Mouse (Mus musculus) urinary bladder, adult 18-20 months (tissue): Measurements from ENCODE around the gene Pde4dip.

Experiments
- DNase-seq, 2 experiments: peaks; one replicate each; pipeline ENCODE4 v3.0.0; 2022; ENCODE audit warnings: low spot score in 2 of 2, mixed read lengths in 2 of 2

The Pde4dip gene

DNA sequence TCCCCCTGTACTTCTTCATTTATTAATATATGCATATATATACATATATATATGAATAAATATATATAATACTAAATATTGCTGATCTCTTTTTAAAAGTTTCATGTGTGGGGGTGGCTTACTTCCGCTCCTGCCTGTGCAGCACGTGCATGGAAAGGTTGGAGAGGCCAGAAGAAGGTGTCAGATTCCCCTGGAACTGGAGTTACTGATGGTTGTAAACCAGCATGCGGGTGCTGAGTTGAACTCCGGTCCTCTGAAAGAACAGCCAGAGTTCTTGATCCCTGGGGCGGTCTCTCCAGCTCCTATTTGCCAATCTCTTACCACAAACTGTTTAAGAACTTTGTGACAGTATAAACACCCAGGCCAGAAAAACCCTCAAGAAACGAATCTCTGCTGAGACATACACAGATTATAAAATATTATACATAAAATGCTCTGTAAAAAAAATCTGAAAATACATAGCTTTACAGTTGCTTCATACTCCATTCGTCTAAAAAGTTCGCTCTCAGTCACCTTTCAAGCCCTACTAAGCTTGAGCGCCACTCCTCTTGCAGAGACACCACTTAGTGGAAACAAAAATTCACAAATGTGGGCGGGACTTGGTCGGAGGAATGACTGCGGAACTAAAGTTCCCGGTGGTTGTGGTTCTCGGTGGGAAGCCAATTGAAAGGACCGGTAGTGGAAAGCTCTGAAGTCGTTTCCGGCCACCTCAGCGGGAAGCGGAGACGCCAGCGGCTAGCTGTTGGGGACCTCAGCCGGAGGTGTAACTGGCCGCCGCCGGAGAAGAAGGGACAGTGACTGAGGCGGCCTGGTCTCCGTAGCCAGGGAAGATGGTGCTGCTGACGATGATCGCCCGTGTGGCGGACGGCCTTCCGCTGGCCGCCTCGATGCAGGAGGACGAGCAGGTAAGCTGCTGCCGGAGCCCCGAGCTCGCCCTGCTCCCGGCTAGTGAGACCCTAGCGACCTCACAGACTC, 12.3 kb upstream of the Pde4dip start, which contains the start of gene Sec22b:
TSS of gene Sec22b (plus strand) at position 675 of the 975 bp plus-strand sequence.
- DNase-seq: peak; percentile 83 to 84

DNA sequence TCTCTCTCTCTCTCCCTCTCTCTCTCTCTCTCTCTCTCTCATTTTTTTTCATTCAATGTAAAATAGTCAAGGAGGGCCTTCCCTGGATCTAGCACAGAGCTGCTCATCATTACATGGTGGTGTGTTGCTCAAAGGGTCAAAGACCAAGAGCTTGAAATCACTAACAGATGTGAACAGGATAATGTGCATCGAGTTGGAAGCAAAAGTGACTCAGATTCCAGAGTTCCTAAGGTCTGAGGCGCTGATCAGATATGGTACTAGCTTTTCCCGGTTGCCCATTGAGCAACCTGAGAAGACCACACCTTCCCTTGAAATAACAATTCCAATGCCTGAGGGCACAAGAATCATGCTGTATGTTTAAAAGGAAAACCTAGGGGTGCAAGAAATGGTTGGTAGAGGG, 9.9 kb upstream of the Pde4dip start:
- DNase-seq: no peak

DNA sequence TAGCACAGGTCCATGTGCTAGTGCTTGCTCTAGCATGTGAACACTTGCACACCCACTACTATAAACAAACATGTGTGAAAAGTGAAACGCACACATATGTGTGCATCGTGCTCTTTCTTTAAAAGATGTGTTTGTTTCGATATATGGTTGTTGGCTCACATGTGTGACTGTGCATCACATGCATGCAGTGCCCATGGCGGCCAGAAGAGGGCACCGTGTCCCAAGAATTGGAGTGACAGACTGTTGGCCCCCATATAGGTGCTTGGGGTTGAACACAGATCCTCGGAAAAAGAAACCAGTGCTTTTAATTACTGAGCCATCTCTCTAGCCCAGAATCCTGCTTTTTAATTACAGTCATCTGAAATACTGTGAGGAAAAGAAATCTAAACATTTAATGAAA, 6.2 kb upstream of the Pde4dip start:
- DNase-seq: no peak

DNA sequence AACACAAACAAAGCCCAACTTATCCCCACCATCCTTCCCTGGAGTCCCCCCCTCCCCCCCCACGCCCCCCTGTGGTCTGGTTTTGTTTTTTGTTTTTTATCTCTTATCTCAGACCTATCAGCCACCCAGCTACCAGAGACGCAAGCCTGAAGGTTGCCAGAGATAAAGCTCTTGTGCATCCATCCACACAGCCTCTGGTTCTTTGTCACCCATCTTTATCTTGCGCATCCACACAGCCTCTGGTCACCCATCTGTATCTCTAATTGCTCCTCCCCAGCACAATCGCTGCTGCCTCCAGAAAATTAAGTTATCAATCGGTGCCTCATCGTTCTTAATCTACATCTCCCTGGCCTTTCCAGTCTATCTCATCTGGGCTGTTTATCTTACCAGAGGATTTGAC, 1.7 kb upstream of the Pde4dip start:
- no peak for DNase-seq

DNA sequence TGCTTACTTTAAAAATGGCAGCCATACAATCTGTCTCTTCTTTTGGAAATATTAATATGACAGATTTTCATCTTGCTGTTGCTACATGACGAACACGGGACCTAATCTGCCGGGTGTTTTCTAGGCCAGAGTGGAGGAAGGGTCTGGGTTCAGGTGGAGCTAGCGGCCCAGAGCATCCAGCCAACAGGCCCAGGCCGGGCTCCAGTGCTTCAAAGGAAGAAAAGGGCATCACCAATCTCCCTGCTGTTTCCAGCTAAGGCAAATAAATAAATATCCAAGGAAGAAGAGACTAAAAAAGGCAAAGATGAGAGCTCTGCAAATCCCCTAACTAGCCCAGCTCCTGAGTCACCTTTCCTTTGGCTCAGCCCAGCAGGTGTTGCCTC, 731 bp downstream of the Pde4dip start:
- no peak for DNase-seq

DNA sequence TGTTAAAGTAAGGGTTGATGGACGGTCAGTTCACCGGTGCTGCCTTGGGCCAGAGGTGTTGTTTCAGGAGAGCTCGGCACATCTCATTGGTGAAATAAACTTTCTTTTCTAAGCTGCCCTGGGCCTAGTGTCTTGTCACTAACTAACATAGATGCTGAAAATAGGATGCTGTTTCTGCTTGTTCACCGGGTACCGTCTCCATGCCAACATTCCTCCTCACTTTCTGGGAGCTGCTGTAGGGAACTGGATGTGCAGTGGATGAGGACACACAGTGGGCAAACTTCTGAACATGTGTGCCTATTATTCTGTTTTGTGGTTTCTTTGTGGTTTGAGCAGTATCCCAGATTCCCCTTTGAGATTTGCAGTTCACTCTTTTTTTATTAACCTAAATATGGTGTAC, 6.9 kb downstream of the Pde4dip start:
- no peak for DNase-seq

DNA sequence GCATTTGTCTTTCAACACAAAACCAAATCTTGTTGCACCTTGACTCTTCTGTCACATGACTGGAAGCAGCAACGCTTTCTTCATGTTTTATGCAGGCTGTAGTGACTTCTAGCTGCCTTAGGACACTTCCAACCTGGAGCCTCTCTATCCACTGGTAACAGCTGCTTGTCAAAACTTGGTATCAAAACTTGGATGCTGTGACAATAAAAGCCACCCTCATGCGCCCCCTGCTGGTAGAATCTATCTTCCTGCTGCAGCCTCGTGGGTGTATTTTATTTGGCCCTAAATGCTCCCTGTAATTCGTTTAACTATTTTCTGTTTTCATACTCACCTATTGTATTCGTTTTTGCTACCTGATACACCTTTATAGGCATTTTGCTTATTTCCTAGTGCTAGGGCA, 9.3 kb downstream of the Pde4dip start:
- DNase-seq: peak; percentile 53 to 67

DNA sequence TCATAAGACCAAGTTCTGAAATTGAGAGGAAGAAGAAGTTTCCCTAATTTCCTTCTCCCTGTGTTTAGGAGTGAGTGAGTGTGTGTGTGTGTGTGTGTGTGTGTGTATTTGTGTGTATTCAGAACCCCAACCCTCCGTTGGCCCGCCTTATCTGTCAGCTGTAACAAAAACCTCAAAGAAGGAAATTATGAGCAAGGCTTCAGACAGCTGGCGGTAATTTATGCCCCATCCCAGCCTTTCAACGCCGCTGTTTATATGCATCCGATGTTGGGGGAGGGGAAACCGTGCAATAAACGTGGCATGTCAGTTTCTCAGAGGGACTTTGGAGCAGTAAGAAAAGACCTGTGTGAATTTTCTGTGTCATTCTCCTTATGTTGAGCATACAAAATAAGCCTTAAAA, 12.2 kb downstream of the Pde4dip start:
- no peak for DNase-seq

DNA sequence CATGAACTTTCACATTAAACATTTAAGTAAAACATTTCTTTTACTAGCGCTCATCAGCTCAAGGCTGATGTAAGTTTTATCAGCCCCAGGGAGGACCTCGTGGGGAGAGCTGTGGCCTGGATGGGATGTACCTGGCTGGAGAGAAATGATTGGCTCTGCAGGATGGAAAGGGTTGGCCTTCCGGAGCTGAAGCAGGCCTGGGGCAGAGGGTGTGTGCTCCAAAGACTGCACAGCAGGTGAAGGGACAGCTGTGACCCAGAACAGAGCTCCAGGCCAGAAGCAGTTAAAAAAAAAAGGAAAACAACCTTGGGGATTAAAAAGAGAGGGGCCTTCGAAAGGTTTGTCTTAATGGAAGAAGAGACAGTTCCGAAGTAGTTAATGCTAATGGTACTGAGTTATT, 13.7 kb downstream of the Pde4dip start:
- no peak for DNase-seq

DNA sequence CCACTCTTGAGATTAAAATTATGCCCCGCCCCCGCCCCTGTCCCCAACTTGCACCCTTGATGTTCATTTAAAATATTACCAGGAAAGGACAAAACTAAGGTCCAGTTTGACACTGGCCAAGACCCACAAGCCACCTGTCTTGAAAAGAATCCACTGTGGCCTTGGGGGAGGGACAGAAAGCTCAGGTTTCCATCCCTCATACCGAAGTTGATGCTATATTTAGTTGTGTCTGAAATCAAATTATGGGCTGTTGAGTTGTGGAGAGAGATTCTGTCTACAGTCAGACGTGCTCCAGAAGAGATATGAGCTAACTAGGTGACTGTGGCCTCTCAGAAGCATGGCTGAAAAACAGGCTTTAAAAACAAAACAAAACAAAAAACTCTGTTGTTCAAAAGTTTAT, 18.8 kb downstream of the Pde4dip start:
- no peak for DNase-seq

DNA sequence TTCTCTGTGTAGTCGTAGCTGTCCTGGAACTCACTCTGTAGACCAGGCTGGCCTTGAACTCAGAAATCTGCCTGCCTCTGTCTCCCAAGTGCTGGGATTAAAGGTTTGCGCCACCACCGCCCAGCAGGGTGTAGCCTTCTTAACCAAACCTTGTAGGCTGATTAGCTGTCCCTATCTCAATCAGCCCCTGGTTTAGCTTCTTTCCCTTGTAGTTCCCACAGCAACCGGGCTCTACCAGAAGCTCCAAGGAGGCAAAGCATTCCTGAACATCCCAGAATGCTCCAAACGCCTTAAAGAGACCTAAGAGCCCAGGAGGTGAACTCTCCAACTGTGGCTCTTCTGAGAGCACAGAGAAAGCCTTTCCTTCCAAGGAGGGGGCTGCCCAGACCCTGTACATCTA, 19.8 kb downstream of the Pde4dip start:
- DNase-seq: no peak

DNA sequence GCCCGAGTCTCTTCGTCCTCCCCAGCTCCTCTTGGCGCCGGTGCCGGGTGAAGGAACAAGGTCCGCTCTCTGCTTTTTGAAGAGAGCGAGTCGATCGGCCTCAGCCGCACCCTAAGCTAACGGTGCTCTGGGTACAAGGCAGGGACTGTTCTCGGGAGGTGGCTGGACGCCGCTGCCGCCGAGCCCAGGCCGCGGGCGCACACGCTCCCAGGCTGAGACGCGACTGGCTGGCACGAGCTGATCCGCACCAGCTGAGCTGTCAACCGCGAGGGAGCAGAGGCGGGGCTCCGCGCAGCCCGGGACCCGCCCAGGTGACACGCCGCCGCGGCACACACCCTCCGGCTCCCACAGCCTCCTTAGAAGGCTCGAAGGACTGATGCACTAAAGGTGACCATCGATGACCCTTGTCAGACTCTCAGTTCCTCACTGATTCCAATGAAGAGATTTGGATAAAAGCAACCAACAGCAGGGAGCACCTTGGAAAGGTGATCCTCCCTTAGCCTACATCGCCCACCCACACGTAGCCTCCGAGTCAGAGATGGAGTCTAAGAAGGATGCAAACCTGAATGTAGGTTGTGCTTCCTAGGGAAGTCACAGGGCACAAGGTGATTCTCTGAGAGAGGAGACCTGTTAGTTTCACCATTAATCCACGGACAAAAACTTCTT, 20.4 kb downstream of the Pde4dip start:
- peak; percentile 44 to 52 for DNase-seq

DNA sequence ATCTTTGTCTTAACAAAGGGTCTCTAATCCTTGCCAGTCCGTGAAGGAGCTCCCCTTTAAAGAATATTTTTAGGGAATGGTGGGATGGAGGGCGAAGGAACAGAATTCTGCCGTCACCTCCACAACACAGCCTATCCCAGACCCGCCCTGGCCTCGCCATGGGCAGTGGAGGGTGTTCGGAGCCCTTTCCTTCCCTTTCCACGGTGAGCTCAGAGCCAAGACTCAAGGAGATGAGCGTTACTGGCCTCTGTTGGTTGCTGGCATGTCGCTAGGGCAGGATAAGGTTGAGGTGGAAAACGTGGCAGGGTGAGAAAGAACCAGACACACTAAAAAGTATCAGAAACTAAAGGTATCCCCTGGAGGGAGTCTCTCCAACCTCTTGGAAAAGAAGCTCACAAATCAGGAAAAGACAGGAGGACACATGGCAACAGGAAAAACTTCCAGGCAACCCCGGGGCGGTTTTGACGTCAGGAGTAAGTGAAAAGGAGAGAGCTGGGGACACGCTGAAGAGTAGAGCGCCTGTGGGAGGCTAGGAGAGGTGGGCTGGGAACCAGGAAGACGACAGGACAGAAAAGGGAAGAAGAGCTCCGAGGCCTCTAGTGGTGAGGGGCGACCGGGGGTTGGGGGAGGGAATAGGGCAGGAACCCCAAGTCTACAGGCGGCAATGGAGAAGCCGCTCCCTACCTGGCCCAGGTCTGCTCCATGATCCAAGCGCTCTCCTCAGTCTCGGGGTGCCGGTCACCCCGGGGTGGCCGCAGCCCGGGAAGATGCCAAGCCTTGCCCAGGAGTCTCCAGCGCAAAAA, 21.1 kb downstream of the Pde4dip start:
- peak in 1 of 2 experiments; percentile 4 for DNase-seq

DNA sequence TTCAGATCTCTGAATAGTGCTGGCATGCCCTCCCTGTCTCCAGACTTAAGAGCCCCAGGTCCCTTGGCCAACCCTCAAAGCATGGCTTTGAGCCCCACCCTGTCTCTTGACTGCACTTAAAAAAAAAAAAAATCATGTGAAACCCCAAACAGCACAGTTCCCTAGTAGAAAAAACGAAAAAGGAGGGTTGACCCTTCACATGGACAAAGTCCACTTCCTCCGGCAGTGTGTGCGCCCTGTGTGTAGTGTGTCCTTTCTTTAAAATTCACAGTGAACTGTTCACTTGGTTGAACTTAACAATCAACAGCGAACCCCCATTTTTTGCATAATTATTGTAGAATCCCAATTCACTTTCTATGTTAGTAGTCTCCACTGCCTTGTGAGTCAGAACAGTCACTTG, 21.8 kb downstream of the Pde4dip start:
- DNase-seq: no peak

DNA sequence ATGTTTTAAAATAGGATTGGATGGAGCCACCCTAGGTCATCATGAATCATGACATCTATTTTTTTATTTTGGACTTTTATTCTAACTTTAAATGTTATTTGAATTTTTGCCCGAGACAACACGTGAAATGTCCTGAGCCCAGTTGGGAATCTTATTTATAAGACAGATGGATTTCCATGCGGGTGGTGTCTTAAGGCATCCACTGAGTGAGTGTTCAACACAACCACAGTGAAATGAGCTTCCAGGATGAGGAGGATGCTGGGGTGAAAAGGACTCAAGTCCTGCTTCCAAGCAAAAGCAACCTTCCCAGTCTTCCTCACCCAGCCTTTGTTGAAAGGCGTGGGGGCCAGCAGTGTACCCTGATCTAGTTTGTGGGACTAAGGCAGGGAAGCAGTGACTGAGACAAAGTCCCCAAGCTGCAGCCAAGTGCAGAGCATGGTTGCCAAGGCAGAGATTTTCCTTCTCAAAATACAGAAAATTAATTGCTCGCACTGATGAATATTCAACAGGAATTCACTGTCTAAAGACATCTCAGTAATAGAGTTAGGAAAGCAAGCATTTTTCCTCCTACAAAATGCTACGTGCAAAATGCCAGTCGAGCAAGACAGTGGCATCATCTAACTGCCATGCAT, 27.6 kb downstream of the Pde4dip start:
- no peak for DNase-seq

DNA sequence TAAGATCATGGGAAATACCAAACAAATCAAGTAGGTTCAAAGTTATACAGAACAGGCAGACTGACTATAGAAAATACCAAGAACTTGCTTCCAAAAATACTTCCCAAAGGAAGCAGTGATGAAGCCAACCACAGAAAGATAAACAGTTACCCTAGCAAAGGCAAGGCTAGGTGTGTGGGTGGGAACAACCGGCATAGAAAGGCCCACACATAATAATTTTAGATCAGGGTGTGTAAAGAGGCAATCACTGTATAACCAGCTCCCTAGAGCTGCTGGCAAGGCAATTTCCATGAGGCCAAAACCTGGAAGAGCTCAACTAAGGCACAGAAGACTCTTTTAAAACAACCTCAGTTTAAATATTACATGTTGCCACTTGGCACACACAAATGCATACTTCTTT, 29.1 kb downstream of the Pde4dip start:
- no peak for DNase-seq

DNA sequence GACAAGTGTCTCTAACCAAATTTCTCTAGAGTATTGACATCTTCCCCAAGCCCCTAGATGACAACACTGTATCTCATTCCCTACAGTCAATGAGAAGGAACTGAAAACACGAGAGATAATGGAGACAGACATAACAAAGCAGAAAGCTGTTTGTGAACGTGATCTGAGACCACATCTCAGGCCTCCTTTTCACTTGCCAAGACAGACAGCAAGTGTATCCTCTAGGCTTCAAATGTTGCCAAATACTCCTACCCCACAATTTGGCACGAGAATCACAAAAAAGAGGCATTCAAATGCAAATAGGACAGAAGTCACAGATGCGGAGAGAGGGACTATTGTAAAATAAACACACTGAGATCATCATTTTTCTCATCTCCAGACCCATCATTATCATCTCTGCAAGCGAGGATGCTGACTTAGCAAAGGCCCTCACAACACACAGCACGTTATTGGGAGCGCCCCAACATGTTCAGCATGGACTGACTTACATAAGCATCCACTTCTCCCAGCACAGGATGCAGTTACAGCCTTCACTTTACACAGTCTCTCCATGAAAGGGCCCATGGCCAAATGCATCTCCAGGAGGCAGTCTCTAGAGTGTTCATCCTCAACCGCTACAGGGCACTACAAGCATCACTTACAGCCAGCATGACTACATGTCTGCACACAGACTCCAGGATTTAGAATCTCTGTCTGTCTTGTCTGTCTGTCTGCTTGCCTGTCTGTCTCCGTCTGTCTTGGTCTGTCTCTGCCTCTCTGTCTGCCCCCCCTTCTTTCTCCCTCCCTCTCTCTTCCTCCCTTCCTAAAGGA, 33.7 kb downstream of the Pde4dip start:
- no peak for DNase-seq

DNA sequence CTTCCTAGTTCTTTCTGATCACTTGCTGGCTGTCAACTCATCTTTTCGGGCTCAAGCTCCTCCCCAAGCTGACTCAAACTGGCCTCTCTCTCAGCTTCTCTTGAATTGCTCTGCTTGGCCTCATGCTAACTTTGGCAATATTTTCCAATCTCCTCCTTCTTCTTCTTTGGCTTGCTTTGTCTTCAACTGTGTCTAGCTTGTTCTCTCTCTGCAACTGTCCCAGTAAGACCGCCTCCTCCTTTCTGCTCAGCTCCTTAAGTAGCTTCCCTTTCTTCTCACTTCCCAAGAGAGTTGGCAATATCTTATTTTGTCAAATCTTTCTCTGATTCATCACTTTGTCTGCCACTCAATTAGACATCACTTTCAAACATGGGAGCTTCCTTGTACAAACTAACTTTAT, 36.7 kb downstream of the Pde4dip start:
- no peak for DNase-seq

DNA sequence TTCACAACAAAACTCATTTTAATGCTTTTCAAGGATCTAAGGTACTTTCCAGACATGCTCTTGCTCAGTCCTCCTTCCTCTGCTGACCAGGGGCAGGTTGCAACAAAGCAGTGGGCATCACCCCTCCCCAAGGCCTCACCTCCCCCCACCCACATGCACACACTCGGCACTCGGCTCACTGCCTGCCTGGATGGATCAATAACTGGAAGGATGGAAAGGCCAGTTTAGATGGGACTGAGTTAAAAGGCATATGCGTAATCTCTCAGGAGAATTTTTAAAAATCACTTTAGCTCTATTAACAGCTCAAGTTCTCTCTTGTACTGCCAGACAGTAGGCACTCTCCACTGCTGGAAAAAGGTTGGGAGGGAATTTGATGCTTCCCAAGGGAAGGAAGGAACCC, 40.9 kb downstream of the Pde4dip start:
- no peak for DNase-seq

DNA sequence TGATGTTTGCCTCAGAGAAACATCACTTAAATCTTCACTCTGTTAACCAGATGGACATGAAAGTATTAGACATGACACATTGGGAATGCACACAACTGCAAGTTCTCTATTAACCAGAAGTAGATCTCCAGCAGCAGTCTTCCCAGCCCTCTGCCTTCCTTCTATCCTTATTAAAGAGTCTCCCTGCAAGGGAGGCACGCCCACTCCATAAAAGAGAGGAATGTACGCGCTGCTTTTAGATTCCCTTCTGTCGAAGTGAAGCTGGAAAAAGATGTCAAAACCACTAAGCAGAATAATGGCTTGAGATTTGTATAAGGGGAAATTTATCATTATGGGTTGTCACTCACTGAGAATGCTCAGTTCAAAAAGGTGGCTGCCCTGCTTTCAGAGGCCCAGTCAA, 42.1 kb downstream of the Pde4dip start:
- DNase-seq: no peak

DNA sequence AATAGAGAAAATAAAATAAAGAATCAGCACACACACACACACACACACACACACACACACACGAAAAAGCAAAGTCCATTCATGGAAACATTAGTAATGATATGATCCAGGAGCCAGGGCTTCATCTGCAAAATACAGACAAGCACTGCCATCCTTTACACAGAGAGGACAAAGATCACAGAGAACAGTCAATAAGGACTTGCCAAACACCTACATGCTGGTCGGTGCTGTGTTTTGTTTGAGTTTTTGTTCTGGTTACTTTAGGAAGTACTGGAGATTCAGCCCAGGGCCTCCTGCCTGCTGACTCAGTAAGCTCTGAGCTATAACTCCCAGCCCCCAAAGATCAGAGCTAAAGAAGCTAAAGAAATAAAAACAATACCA, 43.7 kb downstream of the Pde4dip start:
- no peak for DNase-seq
